Mouse (Mus musculus) G1E (cell line): Measurements from ENCODE around the gene Prss22. TPM values are rescaled to one million over a fixed set of nuclear protein-coding genes. Genes with fewer than 3 reads are reported as not detected.

ENCODE experiments used
- ATAC-seq: 2 replicates; pipeline ENCODE4 v1.8.0; 2016; ENCODE audit warnings: mild to moderate bottlenecking; ENCODE audit not compliant: insufficient number of reproducible peaks, poor library complexity, low FRiP score, severe bottlenecking; ENCODE audit errors: extremely low read depth
- DNase-seq: peaks from one replicate; pipeline ENCODE4 v3.0.0; 2012; ENCODE audit warnings: low spot score
- H3K27me3 ChIP-seq: 2 replicates; pipeline ENCODE4 v1.6.1; 2012; ENCODE audit warnings: mild to moderate bottlenecking, low read length, inconsistent platforms; ENCODE audit not compliant: insufficient read depth
- H3K36me3 ChIP-seq: replicated peaks from 2 replicates; pipeline ENCODE3; 2012; ENCODE audit warnings: mild to moderate bottlenecking, inconsistent platforms
- H3K4me1 ChIP-seq: 2 replicates; pipeline ENCODE4 v1.6.1; 2012; ENCODE audit warnings: low read depth, low read length, inconsistent platforms, mixed read lengths; ENCODE audit not compliant: insufficient read depth
- H3K4me3 ChIP-seq: 2 replicates; pipeline ENCODE4 v1.5.1; 2012; ENCODE audit warnings: low read depth, mild to moderate bottlenecking, inconsistent platforms, low read length, moderate library complexity, mixed read lengths
- H3K9me3 ChIP-seq: replicated peaks from 2 replicates; pipeline ENCODE4 v1.6.1; 2012; ENCODE audit warnings: inconsistent platforms
- CTCF ChIP-seq: IDR thresholded peaks from 2 replicates; pipeline ENCODE4 v1.5.1; 2012; ENCODE audit warnings: low read depth, low read length, inconsistent platforms, mixed read lengths
- GATA1 ChIP-seq: IDR thresholded peaks from 2 replicates; pipeline ENCODE4 v1.6.1; 2012; ENCODE audit warnings: borderline replicate concordance, low read length, inconsistent platforms, mixed read lengths
- GATA2 ChIP-seq: IDR thresholded peaks from 2 replicates; pipeline ENCODE4 v1.6.1; 2012; ENCODE audit warnings: low read depth, low read length, inconsistent platforms, borderline replicate concordance
- POLR2AphosphoS5 ChIP-seq: IDR thresholded peaks from 2 replicates; pipeline ENCODE4 v1.6.1; 2012; ENCODE audit warnings: low read depth, low read length, inconsistent platforms; ENCODE audit not compliant: insufficient replicate concordance
- TAL1 ChIP-seq: conservative IDR thresholded peaks from 2 replicates; pipeline ENCODE4 v1.6.1; 2012; ENCODE audit warnings: low read depth, low read length, inconsistent platforms, mixed read lengths
- polyA plus RNA-seq: library from polyadenylated mRNA; stranded (reverse); fragments of >175 nt; gene quantifications from 2 replicates; pipeline ENCODE4 v1.2.3, GENCODE M21; 2012
- total RNA-seq, 2 experiments: library from RNA; stranded (forward) in 1 of 2; stranded (reverse) in 1 of 2; fragments of 200-1000 nt in 1 of 2; fragments of >200 nt in 1 of 2; fragmentation: Nextera tagmentation in 1 of 2; gene quantifications; 2 replicates each; pipeline ENCODE4 v1.2.3; 2014 to 2017

The Prss22 gene
- total and polyA plus RNA-seq, 3 experiments, result not detected

GRCm38 (mm10) chr17:23989802-23990201 is 8.1 kb downstream of the Prss22 start:
- peaks cover 18% of the 10 kb centered on the region for H3K27me3 ChIP-seq
- DNase-seq (no peak), ATAC-seq (no peak)
- H3K4me3 ChIP-seq, result no peak overlapping the region
- peaks cover 7% of the 10 kb centered on the region for H3K4me1 ChIP-seq
- TF ChIP-seq GATA2, result no peak
- no peak for TF ChIP-seq CTCF
- TF ChIP-seq POLR2AphosphoS5, result no peak
- TF ChIP-seq GATA1, result no peak
- no peak for TF ChIP-seq TAL1
- H3K36me3 ChIP-seq, result no peaks in the 10 kb centered on the region
- H3K9me3 ChIP-seq, result no peaks in the 10 kb centered on the region

- Histone ChIP-seq H3K9me3 (no peaks in the 10 kb centered on the region), H3K4me3 (no peak overlapping the region), H3K27me3 (peaks cover 5% of the 10 kb centered on the region; the same call in 1 of the 2 replicates), H3K4me1 (no peaks in the 10 kb centered on the region), H3K36me3 (no peaks in the 10 kb centered on the region)
- no peak for ATAC-seq
- no peak for DNase-seq
- no peak for TF ChIP-seq GATA2
- TF ChIP-seq POLR2AphosphoS5, result no peak
- no peak for TF ChIP-seq CTCF
- no peak for TF ChIP-seq GATA1
- no peak for TF ChIP-seq TAL1
Measured at GRCm38 (mm10) chr17:23984989-23985388, 12.9 kb downstream of the Prss22 start.

- no peak for ATAC-seq
- H3K36me3 ChIP-seq, result no peaks in the 10 kb centered on the region
- H3K27me3 ChIP-seq, result peaks cover 2% of the 10 kb centered on the region; the same call in 1 of the 2 replicates
- H3K9me3 ChIP-seq, result no peaks in the 10 kb centered on the region
- no peak overlapping the region for H3K4me3 ChIP-seq
- TF ChIP-seq TAL1 (no peak), POLR2AphosphoS5 (no peak), CTCF (no peak), GATA1 (no peak), GATA2 (no peak)
- no peak for DNase-seq
- H3K4me1 ChIP-seq, result no peaks in the 10 kb centered on the region
Measured at GRCm38 (mm10) chr17:23982912-23983311, 15.0 kb downstream of the Prss22 start.

GRCm38 (mm10) chr17:23980297-23980909 is 17.5 kb downstream of the Prss22 start, which contains the start of gene Prss30:
TSS of gene Prss30 (minus strand) at chr17:23980566.
- H3K9me3 ChIP-seq, result no peaks in the 10 kb centered on the region
- H3K4me1 ChIP-seq, result no peaks in the 10 kb centered on the region
- no peak for DNase-seq
- no peak within 1 kb of the TSS for H3K4me3 ChIP-seq
- no peak for ATAC-seq
- H3K36me3 ChIP-seq, result no peaks in the 10 kb centered on the region
- TF ChIP-seq CTCF, result no peak
- TF ChIP-seq GATA2, result no peak
- peaks cover 14% of the 10 kb centered on the region; the same call in 1 of the 2 replicates for H3K27me3 ChIP-seq

GRCm38 (mm10) chr17:23979471-23979870 is 18.4 kb downstream of the Prss22 start:
- peaks cover 15% of the 10 kb centered on the region; the same call in 1 of the 2 replicates for H3K27me3 ChIP-seq
- H3K4me1 ChIP-seq, result no peaks in the 10 kb centered on the region
- no peaks in the 10 kb centered on the region for H3K9me3 ChIP-seq
- TF ChIP-seq GATA2, result no peak
- no peak for TF ChIP-seq TAL1
- TF ChIP-seq CTCF, result no peak
- TF ChIP-seq POLR2AphosphoS5, result no peak
- TF ChIP-seq GATA1, result no peak
- H3K4me3 ChIP-seq, result no peak overlapping the region
- ATAC-seq, result no peak
- no peaks in the 10 kb centered on the region for H3K36me3 ChIP-seq
- DNase-seq, result no peak

- TF ChIP-seq TAL1, result no peak
- no peak for TF ChIP-seq POLR2AphosphoS5
- no peak for TF ChIP-seq CTCF
- no peak for TF ChIP-seq GATA1
- no peak for TF ChIP-seq GATA2
- ATAC-seq (no peak), DNase-seq (no peak)
- H3K27me3 ChIP-seq, result peaks cover 32% of the 10 kb centered on the region; the same call in 1 of the 2 replicates
- no peaks in the 10 kb centered on the region for H3K9me3 ChIP-seq
- no peaks in the 10 kb centered on the region for H3K36me3 ChIP-seq
- no peaks in the 10 kb centered on the region for H3K4me1 ChIP-seq
- H3K4me3 ChIP-seq, result no peak overlapping the region
Measured at GRCm38 (mm10) chr17:23976665-23977064, 21.2 kb downstream of the Prss22 start.

- Histone ChIP-seq H3K4me3 (no peak overlapping the region), H3K27me3 (peaks cover 29% of the 10 kb centered on the region), H3K9me3 (no peaks in the 10 kb centered on the region), H3K36me3 (no peaks in the 10 kb centered on the region), H3K4me1 (no peaks in the 10 kb centered on the region)
- ATAC-seq (no peak), DNase-seq (no peak)
- TF ChIP-seq GATA2 (no peak), GATA1 (no peak), TAL1 (no peak), CTCF (no peak), POLR2AphosphoS5 (no peak)
Measured at GRCm38 (mm10) chr17:23971315-23971714, 26.6 kb downstream of the Prss22 start.
